ENCODE assay signal across 12 mouse cellular contexts in the genomic region with DNA sequence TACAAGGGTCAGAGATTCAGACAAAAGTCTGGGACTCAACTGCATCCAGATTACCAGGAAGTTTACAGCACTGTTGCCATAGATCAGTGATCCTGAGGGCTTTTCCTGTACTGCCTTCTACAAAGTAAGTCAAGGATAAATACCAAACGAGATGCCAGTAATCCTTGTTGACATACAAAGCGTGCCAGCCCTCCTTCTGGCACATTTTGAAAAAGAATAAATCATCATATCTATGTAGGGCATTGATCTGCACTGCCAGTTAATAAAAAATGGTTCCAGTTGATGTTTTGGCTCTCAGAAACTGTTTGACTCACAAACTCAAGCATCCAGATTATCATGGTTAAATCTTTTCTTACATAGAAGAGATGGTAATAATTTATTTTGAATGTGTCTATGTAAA.
"Had no signal": no experiment of that assay in that cellular context is flagged by ENCODE, and none has a peak within 500 bp of the region (broad histone marks: within the 10 kb centered on the region; RNA-seq: fewer than 3 reads in every experiment).

No protein-coding gene starts in this region.

- H3K36me3 ChIP-seq: kidney, embryonic 15.5 days; limb, embryonic 10.5 days; liver, embryonic 13.5 days; lung, embryonic 15.5 days; midbrain, embryonic 12.5 days; neural tube, embryonic 15.5 days had no signal

- H3K9ac ChIP-seq: kidney, embryonic 15.5 days; liver, embryonic 13.5 days; liver, postnatal 0 days; lung, embryonic 15.5 days; midbrain, embryonic 12.5 days; neural tube, embryonic 15.5 days had no signal

- ATAC-seq: liver, postnatal 0 days had no signal

- H3K4me3 ChIP-seq: kidney, embryonic 15.5 days; limb, embryonic 10.5 days; liver, embryonic 13.5 days; lung, embryonic 15.5 days; midbrain, embryonic 12.5 days; myocyte; neural tube, embryonic 15.5 days had no signal

- H3K4me2 ChIP-seq: kidney, embryonic 15.5 days; liver, embryonic 13.5 days; lung, embryonic 15.5 days; midbrain, embryonic 12.5 days; neural tube, embryonic 15.5 days had no signal

- H3K4me1 ChIP-seq: kidney, embryonic 15.5 days; limb, embryonic 10.5 days; liver, embryonic 13.5 days; lung, embryonic 15.5 days; midbrain, embryonic 12.5 days; neural tube, embryonic 15.5 days had no signal

- H3K27ac ChIP-seq: kidney, embryonic 15.5 days; limb, embryonic 10.5 days; liver, embryonic 13.5 days; lung, embryonic 15.5 days; midbrain, embryonic 12.5 days; neural tube, embryonic 15.5 days had no signal

- DNase-seq: kidney, postnatal 14 days; liver, embryonic 13.5 days; liver, postnatal 0 days; right cerebral cortex, adult 18-20 months; right cerebral cortex, postnatal 25 days; thymus, postnatal 36 days had no signal

- H3K9me3 ChIP-seq: kidney, embryonic 15.5 days; limb, embryonic 10.5 days; liver, embryonic 13.5 days; lung, embryonic 15.5 days; midbrain, embryonic 12.5 days; neural tube, embryonic 15.5 days had no signal

- H3K27me3 ChIP-seq: kidney, embryonic 15.5 days; liver, embryonic 13.5 days; lung, embryonic 15.5 days; midbrain, embryonic 12.5 days; neural tube, embryonic 15.5 days had no signal
